Mouse (Mus musculus) hindbrain, embryonic 14.5 days (tissue): Measurements from ENCODE around the gene Gal3st2. TPM values are rescaled to one million over a fixed set of nuclear protein-coding genes. Genes with fewer than 3 reads are reported as not detected.
"Not testable (repeated sequence)": the region's sequence is repeated elsewhere in the genome, so short reads cannot be mapped to it uniquely, and the experiment has no call there.

ENCODE experiments used
- ATAC-seq: fragments of 200-750 bp; cut with Nextera tagmentation; 2 replicates; pipeline ENCODE4 v1.8.0; 2017; ENCODE audit warnings: moderate number of reproducible peaks, mild to moderate bottlenecking, moderate TSS enrichment, moderate library complexity; ENCODE audit not compliant: low FRiP score
- DNase-seq: peaks from one replicate; pipeline ENCODE4 v3.0.0-alpha.2; 2015; ENCODE audit warnings: low spot score
- H3K27ac ChIP-seq: fragments of 300-500 bp; sonication (generic); 2 replicates; pipeline ENCODE4 v1.5.1; 2014; ENCODE audit warnings: mild to moderate bottlenecking, moderate library complexity
- H3K27me3 ChIP-seq: fragments of 300-500 bp; sonication (generic); 2 replicates; pipeline ENCODE4 v1.6.1; 2014; ENCODE audit warnings: mild to moderate bottlenecking, low read length, mixed read lengths; ENCODE audit not compliant: control insufficient read depth, insufficient read depth
- H3K36me3 ChIP-seq: fragments of 300-500 bp; sonication (generic); replicated peaks from 2 replicates; pipeline ENCODE4 v1.6.1; 2014; ENCODE audit not compliant: control insufficient read depth, insufficient read depth
- H3K4me1 ChIP-seq: fragments of 300-500 bp; sonication (generic); replicated peaks from 2 replicates; pipeline ENCODE4 v1.6.1; 2014; ENCODE audit warnings: antibody characterized with exemption, low read length, mixed read lengths; ENCODE audit not compliant: control insufficient read depth, insufficient read depth
- H3K4me2 ChIP-seq: fragments of 300-500 bp; sonication (generic); replicated peaks from 2 replicates; pipeline ENCODE4 v1.6.1; 2014; ENCODE audit warnings: mild to moderate bottlenecking, moderate library complexity
- H3K4me3 ChIP-seq: fragments of 300-500 bp; sonication (generic); replicated peaks from 2 replicates; pipeline ENCODE4 v1.5.1; 2014; ENCODE audit warnings: mild to moderate bottlenecking, low read length
- H3K9ac ChIP-seq: fragments of 300-500 bp; sonication (generic); 2 replicates; pipeline ENCODE4 v1.6.1; 2014
- H3K9me3 ChIP-seq: fragments of 300-500 bp; sonication (generic); 2 replicates; pipeline ENCODE4 v1.6.1; 2016; ENCODE audit warnings: low read length; ENCODE audit not compliant: control insufficient read depth
- WGBS: fragments of 180-500 bp; shearing (Covaris S2); extraction: QIAGEN DNeasy Blood & Tissue Kit; methylation state at CpG from one replicate; pipeline ENCODE4 v1.1.7; 2014; 5-methylcytosine and 5-hydroxymethylcytosine counted together
- polyA plus RNA-seq: library from polyadenylated mRNA; unstranded; fragments of >200 nt; fragmentation: Nextera tagmentation; extraction: Ambion mirVana; gene quantifications from 2 replicates; pipeline ENCODE4 v1.2.1, GENCODE M21; 2014

Gene Gal3st2
- polyA plus RNA-seq, 1 experiment from 2014 or later: not detected

GRCm38 (mm10) chr1:93855790-93856189, 5.3 kb upstream of the Gal3st2 start:
- not testable (repeated sequence) for DNase-seq, H3K4me1 ChIP-seq, H3K9ac ChIP-seq, H3K4me2 ChIP-seq, H3K27ac ChIP-seq, H3K36me3 ChIP-seq, H3K27me3 ChIP-seq, H3K4me3 ChIP-seq, H3K9me3 ChIP-seq
- 71% methylated on average over 4 of the region's 4 CpGs for WGBS
- ATAC-seq: 0 out of 2 replicates have a peak, but pooled peaks have one; percentile 9

GRCm38 (mm10) chr1:93857370-93857769, 3.7 kb upstream of the Gal3st2 start:
- no peaks in the 10 kb centered on the region for H3K9me3 ChIP-seq
- DNase-seq (no peak), ATAC-seq (no peak; the same call in 1 of the 2 replicates)
- H3K4me3 ChIP-seq: no peak overlapping the region
- H3K4me1 ChIP-seq: no peaks in the 10 kb centered on the region
- WGBS: 62% methylated on average over 6 of the region's 6 CpGs
- no peak overlapping the region for H3K4me2 ChIP-seq
- no peak overlapping the region for H3K9ac ChIP-seq
- no peak overlapping the region for H3K27ac ChIP-seq
- no peaks in the 10 kb centered on the region for H3K36me3 ChIP-seq
- no peaks in the 10 kb centered on the region for H3K27me3 ChIP-seq

GRCm38 (mm10) chr1:93857991-93858390, 3.1 kb upstream of the Gal3st2 start:
- no peak overlapping the region for H3K9ac ChIP-seq
- H3K36me3 ChIP-seq: no peaks in the 10 kb centered on the region
- H3K27ac ChIP-seq: no peak overlapping the region
- H3K4me3 ChIP-seq: no peak overlapping the region
- WGBS: 79% methylated on average over 3 of the region's 3 CpGs
- H3K27me3 ChIP-seq: no peaks in the 10 kb centered on the region
- no peaks in the 10 kb centered on the region for H3K9me3 ChIP-seq
- DNase-seq (no peak), ATAC-seq (no peak)
- H3K4me2 ChIP-seq: no peak overlapping the region
- H3K4me1 ChIP-seq: no peaks in the 10 kb centered on the region

GRCm38 (mm10) chr1:93859619-93860018, 1.5 kb upstream of the Gal3st2 start:
- H3K27ac ChIP-seq: no peak overlapping the region
- ATAC-seq: no peak
- H3K4me3 ChIP-seq: no peak overlapping the region
- no peak overlapping the region for H3K9ac ChIP-seq
- no peak for DNase-seq
- H3K36me3 ChIP-seq: no peaks in the 10 kb centered on the region
- H3K27me3 ChIP-seq: no peaks in the 10 kb centered on the region
- H3K9me3 ChIP-seq: no peaks in the 10 kb centered on the region
- no peak overlapping the region for H3K4me2 ChIP-seq
- no peaks in the 10 kb centered on the region for H3K4me1 ChIP-seq

- not testable (repeated sequence) for H3K9ac ChIP-seq, H3K9me3 ChIP-seq, H3K36me3 ChIP-seq, H3K4me1 ChIP-seq, ATAC-seq, H3K27ac ChIP-seq, H3K4me3 ChIP-seq, H3K27me3 ChIP-seq, DNase-seq, H3K4me2 ChIP-seq
- 88% methylated on average over 1 of the region's 1 CpGs for WGBS
Measured at GRCm38 (mm10) chr1:93871594-93872105, 10.5 kb downstream of the Gal3st2 start.

GRCm38 (mm10) chr1:93874405-93874804, 13.3 kb downstream of the Gal3st2 start:
- H3K9ac ChIP-seq, H3K27me3 ChIP-seq, H3K27ac ChIP-seq, H3K4me2 ChIP-seq, ATAC-seq, H3K36me3 ChIP-seq, H3K9me3 ChIP-seq, H3K4me3 ChIP-seq, DNase-seq, H3K4me1 ChIP-seq: not testable (repeated sequence)
- 95% methylated on average over 10 of the region's 22 CpGs for WGBS

GRCm38 (mm10) chr1:93881778-93882177, 20.7 kb downstream of the Gal3st2 start:
- H3K27ac ChIP-seq, DNase-seq, H3K36me3 ChIP-seq, H3K27me3 ChIP-seq, H3K9ac ChIP-seq, H3K4me3 ChIP-seq, H3K4me1 ChIP-seq, ATAC-seq, H3K4me2 ChIP-seq, H3K9me3 ChIP-seq: not testable (repeated sequence)
- no CpG with 5 or more reads among the region's 11 CpGs for WGBS

- H3K36me3 ChIP-seq, H3K9me3 ChIP-seq, H3K27ac ChIP-seq, DNase-seq, H3K27me3 ChIP-seq, H3K4me3 ChIP-seq, H3K9ac ChIP-seq, ATAC-seq, H3K4me1 ChIP-seq, H3K4me2 ChIP-seq: not testable (repeated sequence)
- WGBS: 80% methylated on average over 1 of the region's 1 CpGs
Measured at GRCm38 (mm10) chr1:93890936-93891335, 29.8 kb downstream of the Gal3st2 start.

GRCm38 (mm10) chr1:93897395-93897794, 36.3 kb downstream of the Gal3st2 start:
- H3K36me3 ChIP-seq, H3K9me3 ChIP-seq, H3K27ac ChIP-seq, H3K27me3 ChIP-seq, H3K4me2 ChIP-seq, DNase-seq, H3K4me3 ChIP-seq, H3K4me1 ChIP-seq, ATAC-seq, H3K9ac ChIP-seq: not testable (repeated sequence)
- no CpG with 5 or more reads among the region's 1 CpGs for WGBS

- DNase-seq, H3K4me3 ChIP-seq, H3K4me2 ChIP-seq, H3K27ac ChIP-seq, ATAC-seq, H3K9me3 ChIP-seq, H3K4me1 ChIP-seq, H3K36me3 ChIP-seq, H3K27me3 ChIP-seq, H3K9ac ChIP-seq: not testable (repeated sequence)
- 90% methylated on average over 2 of the region's 5 CpGs for WGBS
Measured at GRCm38 (mm10) chr1:93901291-93901690, 40.2 kb downstream of the Gal3st2 start.
